Mouse (Mus musculus): Measurements from ENCODE around the gene Mgme1.

- TF ChIP-seq CTCF (IDR thresholded peaks at IDR 0.05) (no peak), POLR2A (IDR thresholded peaks at IDR 0.05; ENCODE audit: insufficient read depth, low read depth, low read length) (no peak), EP300 (IDR thresholded peaks at IDR 0.05; ENCODE audit: insufficient read depth, low read depth, low read length) (no peak)
Measured at GRCm38 (mm10) chr2:144276885-144277284, 6.4 kb downstream of the Mgme1 start.

Measured in heart, adult 2 months (tissue).